Mouse (Mus musculus): ENCODE measurements at regions not wholly inside any gene's neighbourhood (a gene's known extent, or its start where the extent isn't known, plus 50 kb on each side); places are given as distances from the start of the nearest gene placed in this dataset.

GRCm38 (mm10) chr2:146792844-146793420 is 62.7 kb upstream of the Kiz start:
- TF ChIP-seq CTCF (IDR thresholded peaks at IDR 0.05; ENCODE audit: low read depth) (no peak), EP300 (optimal IDR thresholded peaks at IDR 0.05) (no peak)
